Mouse (Mus musculus): ENCODE data around the gene Lrrc34.
A peak's percentile ranks its signal among the peaks of the same experiment; 100 is the strongest.

The Lrrc34 gene

GRCm38 (mm10) chr3:30599711-30600545 lies 47.7 kb downstream of the Lrrc34 start, which contains the start of gene Actrt3:
Gene Actrt3 (minus strand): TSS chr3:30599939.
- DNase-seq: no peak

GRCm38 (mm10) chr3:30597271-30597670 lies 50.4 kb downstream of the Lrrc34 start:
- DNase-seq: no peak

- DNase-seq: peak; percentile 54
Observed at GRCm38 (mm10) chr3:30595111-30595832, 52.4 kb downstream of the Lrrc34 start.

GRCm38 (mm10) chr3:30593719-30594485 lies 53.8 kb downstream of the Lrrc34 start:
- DNase-seq: no peak

- peak; percentile 89 for DNase-seq
Observed at GRCm38 (mm10) chr3:30592418-30592853, 55.2 kb downstream of the Lrrc34 start.

- no peak for DNase-seq
Observed at GRCm38 (mm10) chr3:30588865-30589264, 58.8 kb downstream of the Lrrc34 start.
